Mouse (Mus musculus) heart, postnatal 0 days (tissue): ENCODE results near the gene H2-Oa. TPM values are rescaled to one million over a fixed set of nuclear protein-coding genes. Genes with fewer than 3 reads are reported as not detected.

Source experiments
- ATAC-seq: fragments of 200-750 bp; cut with Nextera tagmentation; 2 replicates; pipeline ENCODE4 v1.8.0; 2017; ENCODE audit warnings: low read depth, moderate number of reproducible peaks, moderate library complexity; ENCODE audit not compliant: insufficient read depth
- DNase-seq: peaks from one replicate; pipeline ENCODE4 v3.0.0-alpha.2; 2016; ENCODE audit warnings: low spot score
- H3K27ac ChIP-seq: fragments of 300-500 bp; sonication (generic); 2 replicates; pipeline ENCODE4 v1.5.1; 2014; ENCODE audit warnings: low read depth, mild to moderate bottlenecking
- H3K27me3 ChIP-seq: fragments of 300-500 bp; sonication (generic); 2 replicates; pipeline ENCODE4 v1.6.1; 2014; ENCODE audit warnings: low read length, mixed read lengths; ENCODE audit not compliant: control insufficient read depth, insufficient read depth
- H3K36me3 ChIP-seq: fragments of 300-500 bp; sonication (generic); replicated peaks from 2 replicates; pipeline ENCODE4 v1.6.1; 2014; ENCODE audit warnings: low read length, mixed read lengths; ENCODE audit not compliant: control insufficient read depth, insufficient read depth
- H3K4me1 ChIP-seq: fragments of 300-500 bp; sonication (generic); 2 replicates; pipeline ENCODE4 v1.6.1; 2014; ENCODE audit warnings: antibody characterized with exemption; ENCODE audit not compliant: control insufficient read depth, insufficient read depth
- H3K4me2 ChIP-seq: fragments of 300-500 bp; sonication (generic); 2 replicates; pipeline ENCODE4 v1.6.1; 2014; ENCODE audit warnings: low read depth, mild to moderate bottlenecking, low read length, moderate library complexity
- H3K4me3 ChIP-seq: fragments of 300-500 bp; sonication (generic); 2 replicates; pipeline ENCODE4 v1.5.1; 2014; ENCODE audit warnings: low read depth, low read length
- H3K9ac ChIP-seq: fragments of 300-500 bp; sonication (generic); replicated peaks from 2 replicates; pipeline ENCODE4 v1.6.1; 2014; ENCODE audit warnings: low read depth, low read length, mixed read lengths
- H3K9me3 ChIP-seq: fragments of 300-500 bp; sonication (generic); replicated peaks from 2 replicates; pipeline ENCODE4 v1.6.1; 2016; ENCODE audit warnings: low read length; ENCODE audit not compliant: control insufficient read depth
- CTCF ChIP-seq: IDR thresholded peaks from 2 replicates; pipeline ENCODE4 v1.5.1; 2016; ENCODE audit warnings: antibody characterized with exemption, control low read depth, low read depth
- EP300 ChIP-seq: IDR thresholded peaks from 2 replicates; pipeline ENCODE4 v1.6.1; 2016; ENCODE audit warnings: antibody characterized with exemption, low read depth
- WGBS: fragments of 180-500 bp; shearing (Covaris S2); extraction: QIAGEN DNeasy Blood & Tissue Kit; methylation state at CpG from one replicate; pipeline ENCODE4 v1.1.7; 2014; 5-methylcytosine and 5-hydroxymethylcytosine counted together
- polyA plus RNA-seq: library from polyadenylated mRNA; unstranded; fragments of >200 nt; fragmentation: Nextera tagmentation; extraction: Ambion mirVana; gene quantifications from 2 replicates; pipeline ENCODE4 v1.2.1, GENCODE M21; 2015
- total RNA-seq: library from RNA; depleted of rRNA; stranded (reverse); fragments of >200 nt; gene quantifications from 2 replicates; pipeline ENCODE4 v1.2.3, GENCODE M21; 2014; ENCODE audit warnings: low replicate concordance

Gene H2-Oa
- total and polyA plus RNA-seq, 2 experiments from 2014 or later: not detected

- Histone ChIP-seq H3K9me3 (no peaks in the 10 kb centered on the region), H3K4me3 (no peak overlapping the region), H3K9ac (no peak overlapping the region), H3K4me2 (no peak overlapping the region), H3K36me3 (no peaks in the 10 kb centered on the region), H3K27ac (no peak overlapping the region), H3K27me3 (no peaks in the 10 kb centered on the region), H3K4me1 (peaks cover 19% of the 10 kb centered on the region)
- WGBS: 40% methylated on average over 6 of the region's 6 CpGs
- DNase-seq (no peak), ATAC-seq (no peak)
- TF ChIP-seq CTCF (no peak), EP300 (no peak)
Observed at GRCm38 (mm10) chr17:34127475-34127874, 35.3 kb downstream of the H2-Oa start.

- whole genome bisulfite sequencing: 25% methylated on average over 13 of the region's 13 CpGs
Observed at GRCm38 (mm10) chr17:34128264-34128937, 36.3 kb downstream of the H2-Oa start.

GRCm38 (mm10) chr17:34128944-34129791, 37.0 kb downstream of the H2-Oa start:
- ATAC-seq: no peak
- Histone ChIP-seq H3K9ac (no peak overlapping the region; the same call in 1 of the 2 replicates), H3K4me2 (peak overlapping the region; percentile 16; the same call in 1 of the 2 replicates), H3K4me3 (peak overlapping the region; percentile 8; the same call in 1 of the 2 replicates), H3K27me3 (no peaks in the 10 kb centered on the region), H3K4me1 (peaks cover 19% of the 10 kb centered on the region), H3K27ac (peak overlapping the region; percentile 17; the same call in 1 of the 2 replicates), H3K9me3 (no peaks in the 10 kb centered on the region), H3K36me3 (no peaks in the 10 kb centered on the region)
- DNase-seq: no peak
- 19% methylated on average over 18 of the region's 18 CpGs for WGBS
- TF ChIP-seq EP300 (no peak), CTCF (0 out of 2 replicates have a peak, but pooled peaks have one; percentile 13)

More at GRCm38 (mm10) chr17:34128264-34128937, 36.3 kb downstream of the H2-Oa start:
- H3K36me3 ChIP-seq: no peaks in the 10 kb centered on the region
- H3K4me3 ChIP-seq: peak overlapping the region; percentile 8; the same call in 1 of the 2 replicates
- H3K9me3 ChIP-seq: no peaks in the 10 kb centered on the region
- TF ChIP-seq CTCF (0 out of 2 replicates have a peak, but pooled peaks have one; percentile 19), EP300 (no peak)
- H3K4me2 ChIP-seq: peak overlapping the region; percentile 16; the same call in 1 of the 2 replicates
- no peaks in the 10 kb centered on the region for H3K27me3 ChIP-seq
- no peak for DNase-seq
- peaks cover 19% of the 10 kb centered on the region for H3K4me1 ChIP-seq
- no peak for ATAC-seq
- H3K9ac ChIP-seq: no peak overlapping the region; the same call in 1 of the 2 replicates
- H3K27ac ChIP-seq: no peak overlapping the region

GRCm38 (mm10) chr17:34130073-34130947, 38.2 kb downstream of the H2-Oa start:
- H3K9me3 ChIP-seq: no peaks in the 10 kb centered on the region
- H3K4me3 ChIP-seq: no peak overlapping the region
- peaks cover 13% of the 10 kb centered on the region; the same call in 1 of the 2 replicates for H3K4me1 ChIP-seq
- DNase-seq (no peak), ATAC-seq (no peak)
- H3K36me3 ChIP-seq: no peaks in the 10 kb centered on the region
- no peak overlapping the region for H3K9ac ChIP-seq
- 72% methylated on average over 19 of the region's 19 CpGs for WGBS
- no peak overlapping the region for H3K4me2 ChIP-seq
- no peak for TF ChIP-seq CTCF
- H3K27ac ChIP-seq: no peak overlapping the region
- H3K27me3 ChIP-seq: no peaks in the 10 kb centered on the region

- no peak overlapping the region for H3K4me3 ChIP-seq
- no peak overlapping the region for H3K9ac ChIP-seq
- ATAC-seq: no peak
- no peak overlapping the region for H3K27ac ChIP-seq
- peaks cover 13% of the 10 kb centered on the region; the same call in 1 of the 2 replicates for H3K4me1 ChIP-seq
- no peak for DNase-seq
- H3K36me3 ChIP-seq: no peaks in the 10 kb centered on the region
- H3K27me3 ChIP-seq: peaks cover 6% of the 10 kb centered on the region; the same call in 1 of the 2 replicates
- H3K9me3 ChIP-seq: no peaks in the 10 kb centered on the region
- no peak overlapping the region for H3K4me2 ChIP-seq
- TF ChIP-seq EP300: no peak
- no peak for TF ChIP-seq CTCF
- WGBS: 76% methylated on average over 7 of the region's 7 CpGs
Observed at GRCm38 (mm10) chr17:34131911-34132310, 39.8 kb downstream of the H2-Oa start.
